Comparison of ENCODE assay signal across 8 mouse cellular contexts in genomic region chr10:23811635-23812437, GRCm38 (mm10). TPM values are rescaled to one million over a fixed set of nuclear protein-coding genes. Genes with fewer than 3 reads are reported as not detected.
DNase-seq lines count a peak whose midpoint lies in the region.

No protein-coding gene starts in this region.

- DNase-seq in CD4-positive, CD25-positive, alpha-beta regulatory T cell, adult 2 months (ENCODE audit: low read depth, low spot score) = peak; percentile 81
- peak; percentile 87 for DNase-seq in NIH3T3 (ENCODE audit: low read depth)
- DNase-seq in cerebellum, postnatal 10 days = peak; percentile 88 to 93
- peak; percentile 78 for DNase-seq in gastrocnemius, postnatal 10 days
- DNase-seq in kidney, postnatal 36 days = peak; percentile 65 to 88
- peak; percentile 79 for DNase-seq in lung, postnatal 10 days
- peak; percentile 56 for DNase-seq in right cerebral cortex, adult 18-20 months
- peak; percentile 42 to 47 for DNase-seq in urinary bladder, postnatal 36 days (ENCODE audit: low spot score in 2 of 2)

RNA-seq across cellular contexts. Expression of gene Slc18b1, which starts 15.1 kb away (rescaled TPM):
- 10 to 100 TPM; 13.6 to 14.7 TPM for total RNA-seq in gastrocnemius, postnatal 10 days (2021)

RNA-seq across cellular contexts. Expression of gene Rps12, which starts 24.8 kb away (rescaled TPM):
- total RNA-seq in gastrocnemius, postnatal 10 days (2021) = 100 to 1,000 TPM; 289 to 355 TPM

RNA-seq across cellular contexts. Expression of gene Vnn3, which starts 39.4 kb away (rescaled TPM):
- under 1 TPM; 0.21 to 0.47 TPM for total RNA-seq in gastrocnemius, postnatal 10 days (2021)

Comparison
In these comparisons a context has a peak if more than half of its experiments do, and no peak if none do; other contexts are left out.
1. Peak in every context shown above with its lines: DNase-seq.